Mouse (Mus musculus): Measurements from ENCODE around the gene Llph. TPM values are rescaled to one million over a fixed set of nuclear protein-coding genes. Genes with fewer than 3 reads are reported as not detected.

Gene Llph
- polyA plus RNA-seq, 1 experiment = 41.3 TPM

- Histone ChIP-seq H3K4me3 (ENCODE audit: insufficient read depth, low read length) (no peak overlapping the region), H3K27ac (ENCODE audit: insufficient read depth, low read length) (no peak overlapping the region), H3K4me1 (ENCODE audit: control insufficient read depth, insufficient read depth, low read length) (no peaks in the 10 kb centered on the region)
- TF ChIP-seq CTCF (IDR thresholded peaks at IDR 0.05; ENCODE audit: extremely low read depth, insufficient read depth, low read length) = no peak
- no peak for TF ChIP-seq POLR2A (IDR thresholded peaks at IDR 0.05; ENCODE audit: extremely low read depth, insufficient read depth, low read length)
Measured at GRCm38 (mm10) chr10:120271318-120271717, 44.4 kb downstream of the Llph start.

GRCm38 (mm10) chr10:120271879-120272269 lies 45.0 kb downstream of the Llph start:
- Histone ChIP-seq H3K4me1 (ENCODE audit: control insufficient read depth, insufficient read depth, low read length) (no peaks in the 10 kb centered on the region), H3K4me3 (ENCODE audit: insufficient read depth, low read length) (no peak overlapping the region), H3K27ac (ENCODE audit: insufficient read depth, low read length) (no peak overlapping the region)
- TF ChIP-seq POLR2A (IDR thresholded peaks at IDR 0.05; ENCODE audit: extremely low read depth, insufficient read depth, low read length) (no peak), CTCF (IDR thresholded peaks at IDR 0.05; ENCODE audit: extremely low read depth, insufficient read depth, low read length) (no peak)

- H3K4me1 ChIP-seq (ENCODE audit: control insufficient read depth, insufficient read depth, low read length) = no peaks in the 10 kb centered on the region
- TF ChIP-seq CTCF (IDR thresholded peaks at IDR 0.05; ENCODE audit: extremely low read depth, insufficient read depth, low read length) (no peak), POLR2A (IDR thresholded peaks at IDR 0.05; ENCODE audit: extremely low read depth, insufficient read depth, low read length) (no peak)
- no peak overlapping the region for H3K27ac ChIP-seq (ENCODE audit: insufficient read depth, low read length)
- no peak overlapping the region for H3K4me3 ChIP-seq (ENCODE audit: insufficient read depth, low read length)
Measured at GRCm38 (mm10) chr10:120272270-120272883, 45.5 kb downstream of the Llph start.

- Histone ChIP-seq H3K27ac (ENCODE audit: insufficient read depth, low read length) (no peak overlapping the region), H3K4me3 (ENCODE audit: insufficient read depth, low read length) (no peak overlapping the region), H3K4me1 (ENCODE audit: control insufficient read depth, insufficient read depth, low read length) (no peaks in the 10 kb centered on the region)
- no peak for TF ChIP-seq POLR2A (IDR thresholded peaks at IDR 0.05; ENCODE audit: extremely low read depth, insufficient read depth, low read length)
- no peak for TF ChIP-seq CTCF (IDR thresholded peaks at IDR 0.05; ENCODE audit: extremely low read depth, insufficient read depth, low read length)
Measured at GRCm38 (mm10) chr10:120273335-120273734, 46.5 kb downstream of the Llph start.

GRCm38 (mm10) chr10:120279482-120280128 lies 52.7 kb downstream of the Llph start:
- TF ChIP-seq POLR2A (IDR thresholded peaks at IDR 0.05; ENCODE audit: extremely low read depth, insufficient read depth, low read length) (no peak), CTCF (IDR thresholded peaks at IDR 0.05; ENCODE audit: extremely low read depth, insufficient read depth, low read length) (no peak)
- no peaks in the 10 kb centered on the region for H3K4me1 ChIP-seq (ENCODE audit: control insufficient read depth, insufficient read depth, low read length)
- H3K27ac ChIP-seq (ENCODE audit: insufficient read depth, low read length) = no peak overlapping the region
- H3K4me3 ChIP-seq (ENCODE audit: insufficient read depth, low read length) = no peak overlapping the region

GRCm38 (mm10) chr10:120280375-120280774 lies 53.5 kb downstream of the Llph start:
- H3K4me1 ChIP-seq (ENCODE audit: control insufficient read depth, insufficient read depth, low read length) = no peaks in the 10 kb centered on the region
- H3K4me3 ChIP-seq (ENCODE audit: insufficient read depth, low read length) = no peak overlapping the region
- no peak for TF ChIP-seq POLR2A (IDR thresholded peaks at IDR 0.05; ENCODE audit: extremely low read depth, insufficient read depth, low read length)
- no peak for TF ChIP-seq CTCF (IDR thresholded peaks at IDR 0.05; ENCODE audit: extremely low read depth, insufficient read depth, low read length)
- H3K27ac ChIP-seq (ENCODE audit: insufficient read depth, low read length) = no peak overlapping the region

GRCm38 (mm10) chr10:120281700-120282099 lies 54.8 kb downstream of the Llph start:
- no peaks in the 10 kb centered on the region for H3K4me1 ChIP-seq (ENCODE audit: control insufficient read depth, insufficient read depth, low read length)
- H3K27ac ChIP-seq (ENCODE audit: insufficient read depth, low read length) = no peak overlapping the region
- TF ChIP-seq CTCF (IDR thresholded peaks at IDR 0.05; ENCODE audit: extremely low read depth, insufficient read depth, low read length) (no peak), POLR2A (IDR thresholded peaks at IDR 0.05; ENCODE audit: extremely low read depth, insufficient read depth, low read length) (no peak)
- no peak overlapping the region for H3K4me3 ChIP-seq (ENCODE audit: insufficient read depth, low read length)

Other genes with a start within 250 kb of the Llph start
- 3.9 and 6.2 TPM in 2 replicates for gene Helb, start 114.1 kb upstream of the Llph start, polyA plus RNA-seq (2012; rRNA removed)
- 96.7 and 102 TPM in 2 replicates for gene Tmbim4, start 25.5 kb upstream of the Llph start, polyA plus RNA-seq (2012; rRNA removed)
- 0.74 and 0.90 TPM in 2 replicates for gene Irak3, start 24.9 kb upstream of the Llph start, polyA plus RNA-seq (2012; rRNA removed)
- gene Hmga2, start 249.4 kb downstream of the Llph start, polyA plus RNA-seq (2012; rRNA removed) = 0.10 and 0.11 TPM in 2 replicates

Data from cortical plate, adult 2 months (tissue).